Mouse (Mus musculus) forebrain, embryonic 12.5 days (tissue): ENCODE measurements at regions not wholly inside any gene's neighbourhood (a gene's known extent, or its start where the extent isn't known, plus 50 kb on each side); places are given as distances from the start of the nearest gene placed in this dataset.

Experiments used
- ATAC-seq: fragments of 200-750 bp; cut with Nextera tagmentation; 2 replicates; pipeline ENCODE4 v1.8.0; 2017; ENCODE audit warnings: moderate TSS enrichment; ENCODE audit not compliant: low FRiP score
- H3K27ac ChIP-seq: fragments of 300-500 bp; sonication (generic); 2 replicates; pipeline ENCODE4 v1.5.1; 2016; ENCODE audit warnings: mild to moderate bottlenecking
- H3K27me3 ChIP-seq: fragments of 300-500 bp; sonication (generic); 2 replicates; pipeline ENCODE4 v1.6.1; 2016; ENCODE audit warnings: mild to moderate bottlenecking
- H3K36me3 ChIP-seq: fragments of 300-500 bp; sonication (generic); replicated peaks from 2 replicates; pipeline ENCODE4 v1.6.1; 2016; ENCODE audit warnings: mild to moderate bottlenecking
- H3K4me1 ChIP-seq: fragments of 300-500 bp; sonication (generic); 2 replicates; pipeline ENCODE4 v1.6.1; 2016
- H3K4me2 ChIP-seq: fragments of 300-500 bp; sonication (generic); 2 replicates; pipeline ENCODE4 v1.6.1; 2016; ENCODE audit warnings: mild to moderate bottlenecking, moderate library complexity
- H3K4me3 ChIP-seq: fragments of 300-500 bp; sonication (generic); replicated peaks from 2 replicates; pipeline ENCODE4 v1.5.1; 2016; ENCODE audit warnings: mild to moderate bottlenecking
- H3K9ac ChIP-seq: fragments of 300-500 bp; sonication (generic); 2 replicates; pipeline ENCODE4 v1.6.1; 2016; ENCODE audit warnings: mild to moderate bottlenecking
- H3K9me3 ChIP-seq: fragments of 300-500 bp; sonication (generic); 2 replicates; pipeline ENCODE4 v1.6.1; 2016
- WGBS: fragments of 180-500 bp; shearing (Covaris S2); methylation state at CpG from one replicate; pipeline ENCODE4 v1.1.7; 2016; 5-methylcytosine and 5-hydroxymethylcytosine counted together

- H3K4me2 ChIP-seq: no peak overlapping the region
- H3K9ac ChIP-seq: no peak overlapping the region
- H3K4me3 ChIP-seq: no peak overlapping the region
- no peaks in the 10 kb centered on the region for H3K27me3 ChIP-seq
- WGBS: 81% methylated on average over 1 of the region's 1 CpGs
- no peaks in the 10 kb centered on the region for H3K9me3 ChIP-seq
- H3K4me1 ChIP-seq: no peaks in the 10 kb centered on the region
- no peak for ATAC-seq
- H3K36me3 ChIP-seq: no peaks in the 10 kb centered on the region
- H3K27ac ChIP-seq: no peak overlapping the region
Measured at GRCm38 (mm10) chr2:72578322-72578721, 102.4 kb downstream of the Cdca7 start.

GRCm38 (mm10) chr2:72581136-72581535, 105.2 kb downstream of the Cdca7 start:
- Histone ChIP-seq H3K9me3 (0 out of 2 replicates have a peak, but pooled peaks cover 7% of the 10 kb centered on the region), H3K27me3 (no peaks in the 10 kb centered on the region), H3K36me3 (no peaks in the 10 kb centered on the region), H3K4me1 (no peaks in the 10 kb centered on the region), H3K9ac (no peak overlapping the region), H3K4me2 (no peak overlapping the region), H3K27ac (no peak overlapping the region), H3K4me3 (no peak overlapping the region)
- 86% methylated on average over 6 of the region's 6 CpGs for WGBS
- no peak for ATAC-seq

GRCm38 (mm10) chr2:72588814-72589213, 112.9 kb downstream of the Cdca7 start:
- WGBS: 90% methylated on average over 7 of the region's 7 CpGs

GRCm38 (mm10) chr2:72592011-72592410, 116.1 kb downstream of the Cdca7 start:
- peaks cover 8% of the 10 kb centered on the region; the same call in 1 of the 2 replicates for H3K27me3 ChIP-seq
- no peak overlapping the region for H3K27ac ChIP-seq
- no peak for ATAC-seq

More at GRCm38 (mm10) chr2:72588814-72589213, 112.9 kb downstream of the Cdca7 start:
- H3K4me1 ChIP-seq: peaks cover 10% of the 10 kb centered on the region
- H3K27me3 ChIP-seq: 0 out of 2 replicates have a peak, but pooled peaks cover 9% of the 10 kb centered on the region
- 0 out of 2 replicates have a peak, but pooled peaks cover 7% of the 10 kb centered on the region for H3K9me3 ChIP-seq
- H3K4me2 ChIP-seq: no peak overlapping the region
- no peaks in the 10 kb centered on the region for H3K36me3 ChIP-seq
- no peak overlapping the region for H3K4me3 ChIP-seq
- ATAC-seq: no peak
- no peak overlapping the region for H3K27ac ChIP-seq
- no peak overlapping the region for H3K9ac ChIP-seq

GRCm38 (mm10) chr2:72596994-72597925, 121.3 kb downstream of the Cdca7 start:
- no peak overlapping the region for H3K4me2 ChIP-seq
- H3K27ac ChIP-seq: no peak overlapping the region
- H3K4me1 ChIP-seq: peaks cover 22% of the 10 kb centered on the region
- no peaks in the 10 kb centered on the region for H3K36me3 ChIP-seq
- H3K9me3 ChIP-seq: no peaks in the 10 kb centered on the region
- H3K27me3 ChIP-seq: peaks cover 2% of the 10 kb centered on the region
- H3K9ac ChIP-seq: no peak overlapping the region
- no peak for ATAC-seq
- H3K4me3 ChIP-seq: no peak overlapping the region
- WGBS: 66% methylated on average over 14 of the region's 14 CpGs

More at GRCm38 (mm10) chr2:72592011-72592410, 116.1 kb downstream of the Cdca7 start:
- H3K36me3 ChIP-seq: no peaks in the 10 kb centered on the region
- no peak overlapping the region for H3K4me3 ChIP-seq
- 26% methylated on average over 3 of the region's 3 CpGs for WGBS
- no peak overlapping the region for H3K9ac ChIP-seq
- H3K9me3 ChIP-seq: no peaks in the 10 kb centered on the region
- H3K4me1 ChIP-seq: peaks cover 10% of the 10 kb centered on the region
- no peak overlapping the region for H3K4me2 ChIP-seq

- Histone ChIP-seq H3K9ac (no peak overlapping the region), H3K4me1 (peaks cover 22% of the 10 kb centered on the region), H3K9me3 (no peaks in the 10 kb centered on the region), H3K27me3 (peaks cover 4% of the 10 kb centered on the region), H3K4me2 (no peak overlapping the region), H3K4me3 (no peak overlapping the region), H3K36me3 (no peaks in the 10 kb centered on the region), H3K27ac (no peak overlapping the region)
- no peak; the same call in 1 of the 2 replicates for ATAC-seq
- 29% methylated on average over 9 of the region's 9 CpGs for WGBS
Measured at GRCm38 (mm10) chr2:72597941-72598340, 122.0 kb downstream of the Cdca7 start.

- Histone ChIP-seq H3K4me3 (no peak overlapping the region), H3K4me1 (peaks cover 22% of the 10 kb centered on the region), H3K36me3 (no peaks in the 10 kb centered on the region), H3K4me2 (no peak overlapping the region), H3K9me3 (no peaks in the 10 kb centered on the region), H3K27ac (no peak overlapping the region), H3K9ac (no peak overlapping the region), H3K27me3 (peaks cover 12% of the 10 kb centered on the region)
- no peak for ATAC-seq
Measured at GRCm38 (mm10) chr2:72600723-72601122, 124.8 kb downstream of the Cdca7 start.

GRCm38 (mm10) chr2:72602152-72602551, 126.2 kb downstream of the Cdca7 start:
- Histone ChIP-seq H3K4me2 (no peak overlapping the region), H3K36me3 (no peaks in the 10 kb centered on the region), H3K4me3 (no peak overlapping the region), H3K9me3 (no peaks in the 10 kb centered on the region), H3K27ac (no peak overlapping the region), H3K4me1 (peaks cover 22% of the 10 kb centered on the region), H3K27me3 (peaks cover 12% of the 10 kb centered on the region; the same call in 1 of the 2 replicates), H3K9ac (no peak overlapping the region)
- WGBS: 58% methylated on average over 1 of the region's 1 CpGs
- ATAC-seq: no peak

GRCm38 (mm10) chr2:72612221-72612620, 136.3 kb downstream of the Cdca7 start:
- H3K9me3 ChIP-seq: no peaks in the 10 kb centered on the region
- H3K4me1 ChIP-seq: no peaks in the 10 kb centered on the region
- no peak overlapping the region for H3K4me2 ChIP-seq
- no peak overlapping the region for H3K9ac ChIP-seq
- WGBS: 94% methylated on average over 3 of the region's 3 CpGs
- no peak for ATAC-seq
- H3K4me3 ChIP-seq: no peak overlapping the region
- no peak overlapping the region for H3K27ac ChIP-seq
- H3K27me3 ChIP-seq: peaks cover 6% of the 10 kb centered on the region; the same call in 1 of the 2 replicates
- no peaks in the 10 kb centered on the region for H3K36me3 ChIP-seq

- 84% methylated on average over 8 of the region's 8 CpGs for WGBS
Measured at GRCm38 (mm10) chr2:72614256-72614655, 138.3 kb downstream of the Cdca7 start.

GRCm38 (mm10) chr2:72615869-72616268, 139.9 kb downstream of the Cdca7 start:
- ATAC-seq: no peak
- Histone ChIP-seq H3K9me3 (no peaks in the 10 kb centered on the region), H3K9ac (no peak overlapping the region), H3K27me3 (peaks cover 6% of the 10 kb centered on the region; the same call in 1 of the 2 replicates), H3K36me3 (no peaks in the 10 kb centered on the region), H3K4me3 (no peak overlapping the region), H3K27ac (no peak overlapping the region), H3K4me2 (no peak overlapping the region), H3K4me1 (peaks cover 15% of the 10 kb centered on the region)
- 90% methylated on average over 2 of the region's 2 CpGs for WGBS

More at GRCm38 (mm10) chr2:72614256-72614655, 138.3 kb downstream of the Cdca7 start:
- no peak for ATAC-seq
- Histone ChIP-seq H3K9me3 (no peaks in the 10 kb centered on the region), H3K36me3 (no peaks in the 10 kb centered on the region), H3K27me3 (peaks cover 6% of the 10 kb centered on the region; the same call in 1 of the 2 replicates), H3K9ac (no peak overlapping the region), H3K4me1 (peaks cover 3% of the 10 kb centered on the region; the same call in 1 of the 2 replicates), H3K27ac (no peak overlapping the region), H3K4me2 (no peak overlapping the region), H3K4me3 (no peak overlapping the region)

GRCm38 (mm10) chr2:72616412-72616811, 140.5 kb downstream of the Cdca7 start:
- no peak for ATAC-seq
- no peaks in the 10 kb centered on the region for H3K9me3 ChIP-seq

More at GRCm38 (mm10) chr2:72616412-72616811, 140.5 kb downstream of the Cdca7 start:
- H3K9ac ChIP-seq: no peak overlapping the region
- H3K27me3 ChIP-seq: peaks cover 6% of the 10 kb centered on the region; the same call in 1 of the 2 replicates
- no peak overlapping the region for H3K4me2 ChIP-seq
- no peak overlapping the region for H3K27ac ChIP-seq
- H3K4me3 ChIP-seq: no peak overlapping the region
- H3K36me3 ChIP-seq: no peaks in the 10 kb centered on the region
- H3K4me1 ChIP-seq: peaks cover 18% of the 10 kb centered on the region
